Mouse (Mus musculus) bone marrow macrophage, adult 2 months (primary cell): ENCODE measurements at regions not wholly inside any gene's neighbourhood (a gene's known extent, or its start where the extent isn't known, plus 50 kb on each side); places are given as distances from the start of the nearest gene placed in this dataset.

Experiments used
- CTCF ChIP-seq: IDR thresholded peaks from 2 replicates; pipeline ENCODE4 v1.5.1; 2012; ENCODE audit warnings: low read depth, mild to moderate bottlenecking, low read length, moderate library complexity
- POLR2A ChIP-seq: IDR thresholded peaks from 2 replicates; pipeline ENCODE4 v1.6.1; 2012; ENCODE audit warnings: mild to moderate bottlenecking, low read depth, low read length, borderline replicate concordance

- TF ChIP-seq CTCF = no peak
- TF ChIP-seq POLR2A = no peak
Measured at GRCm38 (mm10) chr17:45264434-45264833, 169.1 kb downstream of the Cdc5l start.
